Mouse (Mus musculus): ENCODE measurements around the gene Fut8.

DNA sequence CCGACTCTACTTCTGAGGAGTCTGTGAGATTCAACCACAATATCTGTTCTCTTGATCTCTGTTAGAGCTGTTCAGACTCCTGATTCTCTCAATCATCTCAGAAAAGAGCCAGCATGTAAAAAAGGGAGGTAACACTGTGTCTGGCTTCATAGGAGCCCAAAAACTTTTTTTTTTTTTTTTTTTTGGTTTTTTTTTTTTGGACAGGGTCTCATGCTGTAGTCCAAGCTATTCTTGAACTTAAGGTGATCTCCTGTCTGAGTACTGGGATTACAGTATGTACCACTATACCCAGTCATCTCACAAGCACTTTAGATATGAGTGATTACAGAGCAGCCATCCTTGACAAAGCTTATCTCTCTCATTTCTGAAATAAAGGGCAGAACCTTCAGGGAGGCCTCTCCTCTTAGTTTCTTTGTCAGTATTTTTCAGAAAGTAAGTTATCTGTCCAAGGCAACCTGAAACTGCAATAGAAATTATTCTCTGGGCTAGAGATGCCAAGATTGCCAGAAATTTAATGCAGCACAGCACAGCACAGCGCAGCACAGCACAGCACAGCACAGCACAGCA is 41.3 kb upstream of the Fut8 start:
- TF ChIP-seq MYC (IDR thresholded peaks at IDR 0.05; ENCODE audit: low read depth, low read length): no peak
- no peak for TF ChIP-seq E2F4 (IDR thresholded peaks at IDR 0.05; ENCODE audit: insufficient replicate concordance, low read depth, low read length)

Data from CH12.LX (cell line).